Mouse (Mus musculus) spleen, adult 2 months (tissue): ENCODE measurements around the gene Bcar3.

Experiments used
- CTCF ChIP-seq: fragments of 200-500 bp; IDR thresholded peaks from 2 replicates; pipeline ENCODE4 v1.5.1; 2011; ENCODE audit warnings: mild to moderate bottlenecking, inconsistent platforms; ENCODE audit not compliant: insufficient read depth, insufficient read length, insufficient replicate concordance; ENCODE audit errors: extremely low read depth
- POLR2A ChIP-seq: fragments of 200-500 bp; IDR thresholded peaks from 2 replicates; pipeline ENCODE4 v1.6.1; 2011; ENCODE audit warnings: low read depth, low read length, inconsistent platforms

DNA sequence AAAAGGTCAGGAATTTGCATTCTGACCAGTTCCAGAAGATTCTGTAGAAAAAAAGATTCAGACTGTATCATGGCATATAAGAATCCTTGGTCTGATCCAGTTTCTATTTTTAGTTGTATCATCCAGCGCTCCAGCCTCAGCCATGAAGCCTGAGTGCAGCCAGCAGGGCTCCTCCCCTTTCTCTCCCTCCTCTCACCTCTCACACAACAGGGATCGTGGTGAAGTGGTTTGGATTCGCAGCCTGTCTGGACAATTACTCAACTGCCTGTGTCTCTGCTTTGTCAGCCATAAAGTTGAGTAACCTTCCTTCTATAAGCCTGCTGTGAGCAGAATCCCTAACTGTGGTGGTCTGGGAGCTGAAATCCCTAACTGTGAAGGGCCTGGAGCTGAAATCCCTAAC lies 71.4 kb downstream of the Bcar3 start:
- TF ChIP-seq CTCF (no peak), POLR2A (no peak)
